Mouse (Mus musculus): ENCODE results near the gene Tmem207.
"Not testable (repeated sequence)": the region's sequence is repeated elsewhere in the genome, so short reads cannot be mapped to it uniquely, and the experiment has no call there.

Tmem207 gene

GRCm38 (mm10) chr16:26526669-26527068, at the start of gene Tmem207:
TSS of gene Tmem207 (minus strand) at chr16:26526769.
- no peak for DNase-seq

- no peak for DNase-seq
Measured at GRCm38 (mm10) chr16:26574173-26574572, 47.6 kb upstream of the Tmem207 start.

DNA sequence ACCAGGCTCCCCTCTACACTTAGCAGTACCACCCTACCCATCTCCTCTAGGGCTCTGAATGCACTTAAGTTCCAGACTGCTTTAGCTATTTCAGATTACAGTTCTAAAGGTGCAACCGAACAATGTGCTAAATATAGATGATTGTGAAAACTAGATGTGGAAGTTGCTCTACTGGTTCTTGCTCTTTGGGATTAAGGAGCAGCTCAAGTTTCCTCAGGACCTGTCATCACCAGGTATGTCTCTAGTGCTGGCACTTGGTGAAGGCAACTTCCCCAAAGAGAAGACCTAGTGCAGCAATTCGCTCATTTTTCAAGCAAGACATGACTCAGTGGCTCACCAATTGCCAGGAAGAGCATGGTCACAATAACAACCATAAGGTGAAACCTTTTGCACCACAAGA, 45.3 kb upstream of the Tmem207 start:
- no peak for DNase-seq

DNA sequence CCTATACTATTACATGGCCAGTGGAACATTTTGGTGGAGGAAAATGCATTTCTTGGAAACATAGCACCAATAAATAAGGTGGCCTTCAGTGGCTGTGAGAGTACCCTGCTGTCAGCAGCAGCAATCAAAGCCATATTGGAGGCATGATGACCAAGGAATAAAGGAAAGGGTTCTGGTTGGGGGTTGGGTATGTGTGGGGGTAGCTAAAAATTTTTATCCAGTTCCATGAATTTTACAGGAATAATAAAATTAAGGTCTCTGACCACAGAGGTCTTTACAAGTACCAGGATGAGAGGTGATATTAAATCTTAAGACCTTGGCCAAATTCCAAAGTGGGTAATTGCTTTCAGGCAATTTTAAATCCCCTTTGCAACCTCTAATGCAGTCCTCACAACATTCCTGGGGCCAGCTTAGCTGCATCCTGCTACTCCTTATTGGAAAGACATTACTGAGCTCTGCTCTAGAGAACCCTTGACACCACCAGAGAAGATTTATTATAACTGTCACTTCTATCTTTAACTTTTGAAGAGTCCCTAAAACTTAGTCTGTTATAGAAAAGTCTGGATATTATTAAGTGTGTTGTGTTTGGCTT, 42.9 kb upstream of the Tmem207 start:
- DNase-seq: no peak

GRCm38 (mm10) chr16:26562771-26563170, 36.2 kb upstream of the Tmem207 start:
- no peak for DNase-seq

DNA sequence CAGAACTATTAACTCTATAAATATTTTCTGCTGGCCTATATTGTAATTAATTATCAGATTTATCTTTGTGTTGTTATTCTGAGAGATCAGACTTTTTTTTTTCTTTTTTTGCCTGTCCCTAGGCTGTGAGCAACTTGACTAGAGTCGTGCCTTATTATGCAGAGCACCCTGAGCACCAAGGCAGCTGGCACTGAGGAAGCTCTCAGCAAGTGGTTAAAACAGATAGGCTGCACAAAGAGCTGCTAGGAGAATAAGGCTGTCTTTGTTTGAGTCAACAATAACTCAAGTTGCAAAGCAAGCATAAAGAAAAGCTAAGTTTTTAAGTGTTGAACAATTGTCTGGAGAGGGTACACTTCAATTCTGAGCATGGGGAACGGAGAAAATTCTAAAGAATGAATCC, 35.2 kb upstream of the Tmem207 start:
- no peak for DNase-seq

DNA sequence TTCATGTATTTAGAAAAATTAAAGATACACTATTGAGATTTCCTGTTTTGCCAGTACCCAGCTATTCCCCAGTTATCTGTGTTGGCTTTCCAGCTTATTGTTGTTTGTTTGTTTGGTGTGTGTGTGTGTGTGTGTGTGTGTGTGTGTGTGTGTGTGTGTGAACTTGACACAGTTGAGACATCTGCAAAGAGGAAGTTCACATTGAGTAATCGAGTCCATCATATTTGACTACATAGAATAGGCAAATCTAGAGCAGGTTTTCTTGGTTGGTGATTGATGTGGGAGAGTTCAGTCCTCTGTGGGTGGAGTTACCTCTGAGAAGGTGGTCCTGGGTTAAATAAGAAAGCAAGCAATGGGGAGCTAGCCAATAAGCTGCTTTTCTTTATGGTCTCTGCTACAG, 32.2 kb upstream of the Tmem207 start:
- DNase-seq: no peak

GRCm38 (mm10) chr16:26552234-26552633, 25.7 kb upstream of the Tmem207 start:
- no peak for DNase-seq

- DNase-seq: no peak
Measured at GRCm38 (mm10) chr16:26549221-26549620, 22.7 kb upstream of the Tmem207 start.

GRCm38 (mm10) chr16:26546879-26547206, 20.3 kb upstream of the Tmem207 start:
- DNase-seq: no peak

DNA sequence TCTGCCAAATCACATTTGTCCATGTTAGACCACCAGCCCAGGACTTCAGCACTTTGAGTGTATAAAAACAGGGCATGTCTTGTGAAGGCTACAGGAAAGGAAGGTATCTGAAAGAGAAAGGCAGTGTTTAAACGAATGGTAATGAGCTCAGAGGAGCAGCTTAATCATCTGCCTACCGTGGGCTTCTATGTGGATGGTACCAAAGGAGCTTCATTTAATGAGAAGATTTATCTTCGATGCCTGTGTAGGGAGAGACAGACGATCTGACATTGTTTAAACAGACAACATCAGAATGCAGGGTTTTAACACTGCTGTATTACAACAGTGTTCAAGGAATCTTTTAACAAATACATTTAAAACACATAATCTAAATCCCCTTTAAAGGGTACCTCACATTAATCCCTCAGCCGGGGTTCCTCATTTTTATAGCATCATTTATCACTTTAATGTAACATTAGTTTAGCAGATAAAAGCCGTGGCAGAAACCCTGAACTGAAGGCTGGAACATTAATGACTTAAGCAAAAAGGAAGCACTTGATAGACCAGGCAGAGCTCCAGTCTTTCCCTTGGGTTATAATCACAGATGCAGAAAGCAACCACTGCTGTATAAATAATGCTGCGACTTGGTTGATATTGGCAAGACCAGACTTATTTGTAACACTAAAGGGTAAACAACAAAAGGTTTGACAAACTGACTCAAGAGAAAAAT, 19.8 kb upstream of the Tmem207 start:
- DNase-seq: no peak

- DNase-seq: no peak
Measured at GRCm38 (mm10) chr16:26532287-26532686, 5.7 kb upstream of the Tmem207 start.

DNA sequence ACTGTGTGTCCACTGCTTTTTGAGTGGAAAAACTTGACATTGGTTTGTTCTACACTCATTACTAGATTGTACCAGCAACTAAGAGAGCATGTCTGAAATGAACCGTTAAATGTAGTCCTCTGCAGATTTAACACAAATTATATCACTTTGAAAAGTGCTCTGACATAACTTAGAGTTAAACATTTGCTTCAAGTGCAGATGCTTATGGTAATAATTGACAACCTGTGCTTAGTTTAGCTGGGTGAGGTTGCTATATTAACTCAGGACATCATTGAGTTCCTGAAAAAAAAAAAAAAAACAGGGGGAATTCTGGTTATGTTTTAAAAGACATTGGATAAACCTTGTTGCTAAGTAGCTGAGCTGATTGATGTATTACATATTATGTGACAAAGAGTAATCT, 3.9 kb upstream of the Tmem207 start:
- no peak for DNase-seq

DNA sequence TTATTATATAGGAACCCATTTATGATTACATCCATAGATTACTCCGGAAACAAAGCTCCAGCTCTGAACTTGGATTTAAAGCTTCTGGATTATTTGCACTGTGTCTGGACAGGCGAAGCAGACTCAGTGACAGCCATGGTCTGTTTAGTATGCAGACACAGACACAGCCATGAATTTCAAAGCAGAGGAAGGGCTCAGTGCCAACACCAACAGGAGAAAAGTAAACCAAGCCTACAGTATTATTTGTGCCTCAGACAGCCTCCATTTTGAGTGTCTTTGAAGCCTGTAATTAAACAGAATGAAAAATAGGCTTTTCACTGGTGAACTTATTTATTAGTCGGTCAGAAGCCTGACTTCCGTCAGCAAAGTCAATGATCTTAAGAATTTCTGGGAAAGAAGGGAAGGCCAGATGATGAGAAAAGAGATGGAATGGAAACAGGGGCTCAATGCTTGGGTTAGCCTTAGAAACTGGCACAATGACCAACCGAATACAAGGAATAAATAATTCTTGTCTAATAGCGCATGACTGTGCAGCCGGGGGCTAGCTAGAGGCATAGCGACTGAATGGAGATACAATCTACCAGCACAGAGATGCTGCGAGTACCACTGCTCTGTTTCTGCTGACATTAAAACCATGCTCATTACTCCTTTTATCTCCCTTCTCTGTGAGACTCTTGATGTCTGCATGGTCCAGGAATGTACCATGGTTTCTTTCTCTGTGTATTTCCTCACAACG, 1.5 kb upstream of the Tmem207 start:
- DNase-seq: no peak

- DNase-seq: no peak
Measured at GRCm38 (mm10) chr16:26525832-26526231, 737 bp downstream of the Tmem207 start.

- no peak for DNase-seq
Measured at GRCm38 (mm10) chr16:26519596-26519995, 7.0 kb downstream of the Tmem207 start.

DNA sequence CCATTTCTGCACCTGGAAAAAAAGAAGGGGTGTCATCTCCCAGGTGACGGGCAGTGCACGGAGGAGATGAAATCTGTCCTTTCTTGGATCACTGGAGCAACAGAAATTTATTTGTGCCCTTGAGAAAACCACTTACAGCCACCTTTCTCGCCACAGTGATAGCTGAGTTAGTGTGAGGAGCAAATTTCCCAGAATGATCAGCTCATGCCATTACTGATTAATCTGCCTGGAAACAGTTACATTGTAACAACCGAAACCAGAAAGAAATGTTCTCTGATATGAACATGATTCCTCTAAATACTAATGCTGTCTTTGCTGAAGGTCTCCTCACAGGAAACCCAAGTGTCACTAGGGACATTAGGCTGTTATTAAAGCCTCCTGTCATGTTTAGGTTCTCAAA, 21.6 kb downstream of the Tmem207 start:
- DNase-seq: no peak

DNA sequence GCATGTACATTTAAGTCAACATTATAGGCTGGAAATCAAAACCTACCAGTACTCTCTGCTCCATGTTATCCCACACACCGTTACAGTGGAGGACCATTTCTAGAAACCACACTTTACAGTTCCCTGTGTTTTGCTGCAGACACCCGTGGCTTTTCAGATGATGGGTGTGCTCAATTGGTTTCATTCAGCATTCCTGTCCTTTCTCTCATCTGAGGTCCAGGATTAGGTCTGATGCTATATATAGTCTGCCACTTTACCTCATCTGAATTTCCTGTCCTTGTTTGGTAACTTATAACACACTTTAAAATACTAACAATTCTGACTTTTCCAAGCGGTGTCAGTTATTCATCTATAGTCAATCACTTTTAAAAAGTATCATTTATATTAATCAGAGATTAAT, 25.8 kb downstream of the Tmem207 start:
- DNase-seq: no peak

DNA sequence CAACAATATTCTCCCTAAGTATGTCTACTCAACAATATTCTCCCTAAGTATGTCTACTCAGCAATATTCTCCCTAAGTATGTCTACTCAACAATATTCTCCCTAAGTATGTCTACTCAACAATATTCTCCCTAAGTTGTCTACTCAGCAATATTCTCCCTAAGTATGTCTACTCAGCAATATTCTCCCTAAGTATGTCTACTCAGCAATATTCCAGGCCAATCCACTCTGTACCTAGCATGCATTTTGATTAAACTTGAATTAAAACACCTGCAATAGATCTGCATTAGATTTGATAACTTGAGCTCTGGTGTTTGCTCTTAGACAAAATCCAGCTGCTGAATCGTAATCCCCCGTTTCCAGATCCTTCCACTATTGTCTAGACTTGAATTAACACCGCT, 26.9 kb downstream of the Tmem207 start:
- not testable (repeated sequence) for DNase-seq

DNA sequence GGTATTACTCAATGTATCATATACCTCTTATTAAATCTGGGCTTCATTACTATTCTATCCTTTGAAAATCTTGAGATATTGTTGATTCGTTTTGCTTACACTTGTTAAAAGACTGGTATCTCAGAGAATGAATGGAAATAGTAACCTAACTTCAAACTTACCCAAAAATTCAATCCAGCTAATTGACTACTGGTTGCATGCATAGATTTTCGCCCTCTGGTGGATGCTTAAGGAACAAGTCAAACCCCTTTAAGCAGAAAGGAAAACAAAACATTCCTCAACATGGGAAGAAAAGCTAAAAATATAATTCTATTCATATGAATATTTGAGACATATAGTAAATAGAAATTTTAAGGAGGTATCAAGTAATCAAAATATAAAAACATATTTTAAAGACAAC, 30.8 kb downstream of the Tmem207 start:
- DNase-seq: no peak

- no peak for DNase-seq
Measured at GRCm38 (mm10) chr16:26471254-26471653, 55.3 kb downstream of the Tmem207 start.

DNA sequence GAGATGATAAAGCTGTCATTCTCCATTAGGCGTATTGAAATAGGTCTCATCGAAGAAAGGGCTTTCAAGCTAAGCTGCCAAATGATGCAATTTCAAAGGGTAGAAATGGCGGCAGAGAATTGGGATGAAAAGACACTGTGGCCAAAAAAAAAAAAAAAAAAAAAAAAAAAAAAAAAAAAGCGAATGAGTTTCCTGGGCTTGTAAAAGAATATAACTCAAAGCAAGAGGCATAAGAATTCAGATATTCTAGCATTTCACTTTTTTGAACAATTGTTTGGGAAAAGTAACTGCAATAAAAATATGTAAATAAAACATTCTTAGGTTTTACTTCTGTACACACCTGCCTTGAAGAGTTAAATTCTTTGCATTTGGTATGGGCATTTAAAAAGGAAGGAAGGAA, 60.0 kb downstream of the Tmem207 start:
- DNase-seq: no peak

DNA sequence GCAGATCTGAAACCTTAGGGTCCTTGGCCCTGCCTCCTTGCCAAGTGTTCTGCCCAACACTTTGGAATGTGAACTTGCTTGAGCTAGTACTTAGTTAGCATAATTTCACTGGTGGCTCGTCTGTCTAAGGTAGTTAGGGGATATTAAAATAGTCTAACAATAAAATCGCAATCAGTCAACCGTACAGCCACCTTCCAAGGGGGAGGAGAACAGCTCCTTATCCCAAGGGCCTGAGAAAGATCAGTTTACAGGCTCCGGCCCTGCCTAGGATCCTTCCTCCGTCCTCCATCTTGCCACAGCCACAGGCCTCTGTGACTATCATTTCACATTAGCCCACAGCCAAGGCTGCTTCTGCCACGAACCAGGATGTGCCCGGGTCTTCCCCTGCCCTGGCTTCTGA, 63.7 kb downstream of the Tmem207 start, which contains the start of gene Cldn16:
Cldn16 (plus strand) TSS at position 301 of the 400 bp plus-strand sequence.
- DNase-seq: no peak

GRCm38 (mm10) chr16:26456182-26456581, 70.4 kb downstream of the Tmem207 start:
- DNase-seq: no peak
